Mouse (Mus musculus) bone marrow macrophage, adult 2 months (primary cell): ENCODE measurements around the gene Spata6. TPM values are rescaled to one million over a fixed set of nuclear protein-coding genes. Genes with fewer than 3 reads are reported as not detected.
A peak's percentile ranks its signal among the peaks of the same experiment; 100 is the strongest.

Source experiments
- H3K27ac ChIP-seq: 2 replicates; pipeline ENCODE4 v1.5.1; 2012; ENCODE audit warnings: low read depth, low read length; ENCODE audit not compliant: insufficient read depth
- H3K4me1 ChIP-seq: 2 replicates; pipeline ENCODE4 v1.6.1; 2012; ENCODE audit warnings: low read length; ENCODE audit not compliant: control insufficient read depth, insufficient read depth
- H3K4me3 ChIP-seq: 2 replicates; pipeline ENCODE4 v1.5.1; 2012; ENCODE audit warnings: mild to moderate bottlenecking, low read length, moderate library complexity; ENCODE audit not compliant: insufficient read depth
- CTCF ChIP-seq: IDR thresholded peaks from 2 replicates; pipeline ENCODE4 v1.5.1; 2012; ENCODE audit warnings: low read depth, mild to moderate bottlenecking, low read length, moderate library complexity
- POLR2A ChIP-seq: IDR thresholded peaks from 2 replicates; pipeline ENCODE4 v1.6.1; 2012; ENCODE audit warnings: mild to moderate bottlenecking, low read depth, low read length, borderline replicate concordance
- polyA plus RNA-seq: library from polyadenylated mRNA; stranded (reverse); fragments of >200 nt; gene quantifications from 2 replicates; pipeline ENCODE4 v1.2.4, GENCODE M21; 2012; ENCODE audit not compliant: missing spikeins, insufficient read depth, insufficient read length

The Spata6 gene
- 46.9 and 56.2 TPM in 2 replicates for polyA plus RNA-seq

GRCm38 (mm10) chr4:111719776-111720661 is at the start of gene Spata6:
TSS of gene Spata6 (plus strand) at chr4:111719984.
- no peak for TF ChIP-seq POLR2A
- no peak for TF ChIP-seq CTCF
- H3K4me3 ChIP-seq: peak within 1 kb of the TSS; percentile 92
- H3K4me1 ChIP-seq: peaks cover 2% of the 10 kb centered on the region
- peak within 1 kb of the TSS; percentile 88 for H3K27ac ChIP-seq

- H3K4me3 ChIP-seq: no peak overlapping the region
- no peaks in the 10 kb centered on the region for H3K4me1 ChIP-seq
- H3K27ac ChIP-seq: no peak overlapping the region
- TF ChIP-seq CTCF (no peak), POLR2A (no peak)
These were observed 49.0 kb upstream of the Spata6 start for GRCm38 (mm10) chr4:111670566-111671421.

- Histone ChIP-seq H3K4me1 (no peaks in the 10 kb centered on the region), H3K27ac (no peak overlapping the region), H3K4me3 (no peak overlapping the region)
- no peak for TF ChIP-seq CTCF
These were observed 48.3 kb upstream of the Spata6 start for GRCm38 (mm10) chr4:111671440-111671839.

GRCm38 (mm10) chr4:111673904-111674303 is 45.9 kb upstream of the Spata6 start:
- Histone ChIP-seq H3K4me3 (no peak overlapping the region), H3K27ac (no peak overlapping the region), H3K4me1 (no peaks in the 10 kb centered on the region)
- TF ChIP-seq CTCF (no peak), POLR2A (no peak)

- Histone ChIP-seq H3K4me3 (no peak overlapping the region), H3K4me1 (no peaks in the 10 kb centered on the region), H3K27ac (no peak overlapping the region)
- TF ChIP-seq POLR2A (no peak), CTCF (no peak)
These were observed 37.9 kb upstream of the Spata6 start for GRCm38 (mm10) chr4:111681926-111682325.

GRCm38 (mm10) chr4:111682793-111683192 is 37.0 kb upstream of the Spata6 start:
- H3K27ac ChIP-seq: no peak overlapping the region
- TF ChIP-seq CTCF (no peak), POLR2A (no peak)
- H3K4me3 ChIP-seq: no peak overlapping the region
- no peaks in the 10 kb centered on the region for H3K4me1 ChIP-seq

- no peaks in the 10 kb centered on the region for H3K4me1 ChIP-seq
- H3K4me3 ChIP-seq: no peak overlapping the region
- TF ChIP-seq POLR2A (no peak), CTCF (no peak)
- no peak overlapping the region for H3K27ac ChIP-seq
These were observed 35.9 kb upstream of the Spata6 start for GRCm38 (mm10) chr4:111683843-111684242.

GRCm38 (mm10) chr4:111685951-111686350 is 33.8 kb upstream of the Spata6 start:
- Histone ChIP-seq H3K4me3 (no peak overlapping the region), H3K4me1 (no peaks in the 10 kb centered on the region), H3K27ac (no peak overlapping the region)
- no peak for TF ChIP-seq POLR2A
- no peak for TF ChIP-seq CTCF

GRCm38 (mm10) chr4:111686951-111687350 is 32.8 kb upstream of the Spata6 start:
- TF ChIP-seq CTCF (peak; percentile 66), POLR2A (no peak)
- H3K27ac ChIP-seq: no peak overlapping the region
- H3K4me3 ChIP-seq: no peak overlapping the region
- H3K4me1 ChIP-seq: no peaks in the 10 kb centered on the region

- Histone ChIP-seq H3K4me3 (peak overlapping the region; percentile 33), H3K27ac (no peak overlapping the region), H3K4me1 (no peaks in the 10 kb centered on the region)
- TF ChIP-seq POLR2A (no peak), CTCF (peak; percentile 70)
These were observed 32.2 kb upstream of the Spata6 start for GRCm38 (mm10) chr4:111687613-111688012.
